Mouse (Mus musculus): ENCODE measurements around the gene Sv2c. TPM values are rescaled to one million over a fixed set of nuclear protein-coding genes. Genes with fewer than 3 reads are reported as not detected.

The Sv2c gene
- polyA plus RNA-seq, 1 experiment from 2014 or later: 0.95 TPM

- H3K9ac ChIP-seq (ENCODE audit: low read length): peak overlapping the region; percentile 45; the same call in 1 of the 2 replicates
- peak; percentile 5; the same call in 1 of the 2 replicates for ATAC-seq (ENCODE audit: insufficient number of reproducible peaks, low FRiP score, low TSS enrichment, low read depth)
- peak; percentile 50 for DNase-seq (ENCODE audit: low spot score)
- 2% methylated on average over 15 of the region's 15 CpGs for WGBS
- H3K27ac ChIP-seq (replicated peaks; ENCODE audit: low read depth, low read length): no peak overlapping the region
- H3K4me2 ChIP-seq (ENCODE audit: low read depth, severe bottlenecking): peak overlapping the region; percentile 94
- no peaks in the 10 kb centered on the region for H3K36me3 ChIP-seq (ENCODE audit: control insufficient read depth, insufficient read depth, low read length)
- peaks cover 55% of the 10 kb centered on the region for H3K27me3 ChIP-seq (ENCODE audit: control insufficient read depth, insufficient read depth, low read length)
- peaks cover 6% of the 10 kb centered on the region; the same call in 1 of the 2 replicates for H3K4me1 ChIP-seq (ENCODE audit: control insufficient read depth, insufficient read depth, low read length)
- H3K4me3 ChIP-seq (ENCODE audit: low read depth, low read length): peak overlapping the region; percentile 45
- H3K9me3 ChIP-seq (ENCODE audit: control insufficient read depth, low read length): no peaks in the 10 kb centered on the region
Measured at GRCm38 (mm10) chr13:96132833-96133232, 456 bp upstream of the Sv2c start.

DNA sequence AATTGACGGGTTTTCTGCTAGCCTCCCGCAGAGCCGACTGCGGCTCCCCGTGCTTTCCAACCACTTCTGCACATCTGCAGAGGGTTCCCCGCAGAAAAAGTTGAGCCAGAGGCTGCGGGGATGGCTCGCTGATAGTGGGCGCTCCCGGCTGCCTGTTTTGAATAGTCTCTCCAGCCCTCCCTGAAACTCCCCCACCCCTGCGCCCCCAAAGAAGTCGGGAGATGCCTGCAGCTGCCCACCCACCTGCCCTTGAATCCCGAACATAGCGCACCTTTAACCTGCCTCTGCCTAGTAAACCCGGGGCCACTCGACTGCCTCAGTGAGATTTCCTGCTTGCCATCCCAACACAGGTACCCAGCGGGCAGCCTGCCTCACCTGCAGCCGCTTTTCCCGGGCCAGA is 466 bp downstream of the Sv2c start:
- Histone ChIP-seq H3K27ac (replicated peaks; ENCODE audit: low read depth, low read length) (no peak overlapping the region), H3K36me3 (ENCODE audit: control insufficient read depth, insufficient read depth, low read length) (no peaks in the 10 kb centered on the region), H3K9me3 (ENCODE audit: control insufficient read depth, low read length) (no peaks in the 10 kb centered on the region), H3K4me2 (ENCODE audit: low read depth, severe bottlenecking) (peak overlapping the region; percentile 94), H3K9ac (ENCODE audit: low read length) (peak overlapping the region; percentile 45; the same call in 1 of the 2 replicates), H3K4me3 (ENCODE audit: low read depth, low read length) (peak overlapping the region; percentile 45), H3K4me1 (ENCODE audit: control insufficient read depth, insufficient read depth, low read length) (peaks cover 6% of the 10 kb centered on the region; the same call in 1 of the 2 replicates), H3K27me3 (ENCODE audit: control insufficient read depth, insufficient read depth, low read length) (peaks cover 58% of the 10 kb centered on the region)
- DNase-seq (ENCODE audit: low spot score): peak; percentile 28
- ATAC-seq (ENCODE audit: insufficient number of reproducible peaks, low FRiP score, low TSS enrichment, low read depth): no peak
- 0% methylated on average over 19 of the region's 19 CpGs for WGBS

GRCm38 (mm10) chr13:96131050-96131449 is 1.3 kb downstream of the Sv2c start:
- peaks cover 58% of the 10 kb centered on the region for H3K27me3 ChIP-seq (ENCODE audit: control insufficient read depth, insufficient read depth, low read length)
- peaks cover 6% of the 10 kb centered on the region; the same call in 1 of the 2 replicates for H3K4me1 ChIP-seq (ENCODE audit: control insufficient read depth, insufficient read depth, low read length)
- no peaks in the 10 kb centered on the region for H3K9me3 ChIP-seq (ENCODE audit: control insufficient read depth, low read length)
- peak; percentile 56; the same call in 1 of the 2 replicates for ATAC-seq (ENCODE audit: insufficient number of reproducible peaks, low FRiP score, low TSS enrichment, low read depth)
- peak; percentile 76 for DNase-seq (ENCODE audit: low spot score)
- WGBS: 2% methylated on average over 22 of the region's 30 CpGs
- peak overlapping the region; percentile 30; the same call in 1 of the 2 replicates for H3K9ac ChIP-seq (ENCODE audit: low read length)
- no peaks in the 10 kb centered on the region for H3K36me3 ChIP-seq (ENCODE audit: control insufficient read depth, insufficient read depth, low read length)
- peak overlapping the region; percentile 45 for H3K4me3 ChIP-seq (ENCODE audit: low read depth, low read length)
- peak overlapping the region; percentile 94 for H3K4me2 ChIP-seq (ENCODE audit: low read depth, severe bottlenecking)
- H3K27ac ChIP-seq (replicated peaks; ENCODE audit: low read depth, low read length): no peak overlapping the region

GRCm38 (mm10) chr13:96129081-96129480 is 3.3 kb downstream of the Sv2c start:
- DNase-seq (ENCODE audit: low spot score) (peak; percentile 15), ATAC-seq (ENCODE audit: insufficient number of reproducible peaks, low FRiP score, low TSS enrichment, low read depth) (no peak)
- Histone ChIP-seq H3K4me1 (ENCODE audit: control insufficient read depth, insufficient read depth, low read length) (peaks cover 6% of the 10 kb centered on the region; the same call in 1 of the 2 replicates), H3K27me3 (ENCODE audit: control insufficient read depth, insufficient read depth, low read length) (peaks cover 46% of the 10 kb centered on the region), H3K4me2 (ENCODE audit: low read depth, severe bottlenecking) (no peak overlapping the region), H3K27ac (replicated peaks; ENCODE audit: low read depth, low read length) (no peak overlapping the region), H3K9me3 (ENCODE audit: control insufficient read depth, low read length) (no peaks in the 10 kb centered on the region), H3K4me3 (ENCODE audit: low read depth, low read length) (no peak overlapping the region), H3K9ac (ENCODE audit: low read length) (no peak overlapping the region), H3K36me3 (ENCODE audit: control insufficient read depth, insufficient read depth, low read length) (no peaks in the 10 kb centered on the region)
- 89% methylated on average over 3 of the region's 3 CpGs for WGBS

- H3K4me1 ChIP-seq (ENCODE audit: control insufficient read depth, insufficient read depth, low read length): peaks cover under 1% of the 10 kb centered on the region; the same call in 1 of the 2 replicates
- H3K36me3 ChIP-seq (ENCODE audit: control insufficient read depth, insufficient read depth, low read length): no peaks in the 10 kb centered on the region
- H3K27me3 ChIP-seq (ENCODE audit: control insufficient read depth, insufficient read depth, low read length): peaks cover 27% of the 10 kb centered on the region
- WGBS: 85% methylated on average over 6 of the region's 6 CpGs
- no peaks in the 10 kb centered on the region for H3K9me3 ChIP-seq (ENCODE audit: control insufficient read depth, low read length)
- ATAC-seq (ENCODE audit: insufficient number of reproducible peaks, low FRiP score, low TSS enrichment, low read depth) (no peak), DNase-seq (ENCODE audit: low spot score) (no peak)
- H3K27ac ChIP-seq (replicated peaks; ENCODE audit: low read depth, low read length): no peak overlapping the region
- H3K4me3 ChIP-seq (ENCODE audit: low read depth, low read length): no peak overlapping the region
- H3K9ac ChIP-seq (ENCODE audit: low read length): no peak overlapping the region
- no peak overlapping the region for H3K4me2 ChIP-seq (ENCODE audit: low read depth, severe bottlenecking)
Measured at GRCm38 (mm10) chr13:96126669-96127068, 5.7 kb downstream of the Sv2c start.

DNA sequence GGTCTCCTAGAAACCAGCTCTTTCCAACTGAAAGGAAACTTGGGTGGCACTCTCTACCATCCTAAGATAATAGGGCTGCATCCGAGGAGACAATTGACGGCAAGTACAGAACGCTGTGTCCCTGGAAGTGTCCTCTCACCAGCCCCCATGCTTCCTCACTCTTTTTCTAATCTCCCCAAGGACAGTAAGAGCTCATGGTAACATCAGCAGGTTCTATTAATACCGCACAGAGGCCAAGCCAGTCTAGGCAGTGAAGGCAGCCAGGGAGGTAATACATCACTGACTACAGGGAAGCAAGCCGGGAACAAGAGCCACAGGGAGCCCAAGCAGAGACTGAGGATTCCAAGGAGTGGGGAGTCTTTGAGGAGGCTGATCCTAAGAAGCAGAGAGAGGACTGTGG is 7.4 kb downstream of the Sv2c start:
- no peak overlapping the region for H3K27ac ChIP-seq (replicated peaks; ENCODE audit: low read depth, low read length)
- no peaks in the 10 kb centered on the region for H3K9me3 ChIP-seq (ENCODE audit: control insufficient read depth, low read length)
- DNase-seq (ENCODE audit: low spot score) (no peak), ATAC-seq (ENCODE audit: insufficient number of reproducible peaks, low FRiP score, low TSS enrichment, low read depth) (no peak)
- H3K4me1 ChIP-seq (ENCODE audit: control insufficient read depth, insufficient read depth, low read length): no peaks in the 10 kb centered on the region
- H3K4me2 ChIP-seq (ENCODE audit: low read depth, severe bottlenecking): no peak overlapping the region
- H3K36me3 ChIP-seq (ENCODE audit: control insufficient read depth, insufficient read depth, low read length): no peaks in the 10 kb centered on the region
- H3K4me3 ChIP-seq (ENCODE audit: low read depth, low read length): no peak overlapping the region
- no peak overlapping the region for H3K9ac ChIP-seq (ENCODE audit: low read length)
- 74% methylated on average over 5 of the region's 5 CpGs for WGBS
- H3K27me3 ChIP-seq (ENCODE audit: control insufficient read depth, insufficient read depth, low read length): peaks cover 14% of the 10 kb centered on the region

- Histone ChIP-seq H3K9ac (ENCODE audit: low read length) (no peak overlapping the region), H3K4me2 (ENCODE audit: low read depth, severe bottlenecking) (no peak overlapping the region), H3K27me3 (ENCODE audit: control insufficient read depth, insufficient read depth, low read length) (no peaks in the 10 kb centered on the region), H3K9me3 (ENCODE audit: control insufficient read depth, low read length) (no peaks in the 10 kb centered on the region), H3K27ac (replicated peaks; ENCODE audit: low read depth, low read length) (no peak overlapping the region), H3K4me1 (ENCODE audit: control insufficient read depth, insufficient read depth, low read length) (no peaks in the 10 kb centered on the region), H3K4me3 (ENCODE audit: low read depth, low read length) (no peak overlapping the region), H3K36me3 (ENCODE audit: control insufficient read depth, insufficient read depth, low read length) (no peaks in the 10 kb centered on the region)
- DNase-seq (ENCODE audit: low spot score) (no peak), ATAC-seq (ENCODE audit: insufficient number of reproducible peaks, low FRiP score, low TSS enrichment, low read depth) (no peak)
- WGBS: 84% methylated on average over 2 of the region's 2 CpGs
Measured at GRCm38 (mm10) chr13:96112711-96113110, 19.7 kb downstream of the Sv2c start.

- 95% methylated on average over 3 of the region's 3 CpGs for WGBS
- DNase-seq (ENCODE audit: low spot score): no peak
- no peak overlapping the region for H3K27ac ChIP-seq (replicated peaks; ENCODE audit: low read depth, low read length)
- H3K4me1 ChIP-seq (ENCODE audit: control insufficient read depth, insufficient read depth, low read length): no peaks in the 10 kb centered on the region
- no peak overlapping the region for H3K4me3 ChIP-seq (ENCODE audit: low read depth, low read length)
- H3K9ac ChIP-seq (ENCODE audit: low read length): no peak overlapping the region
- no peaks in the 10 kb centered on the region for H3K9me3 ChIP-seq (ENCODE audit: control insufficient read depth, low read length)
- no peak for ATAC-seq (ENCODE audit: insufficient number of reproducible peaks, low FRiP score, low TSS enrichment, low read depth)
- H3K27me3 ChIP-seq (ENCODE audit: control insufficient read depth, insufficient read depth, low read length): no peaks in the 10 kb centered on the region
- H3K36me3 ChIP-seq (ENCODE audit: control insufficient read depth, insufficient read depth, low read length): no peaks in the 10 kb centered on the region
- no peak overlapping the region for H3K4me2 ChIP-seq (ENCODE audit: low read depth, severe bottlenecking)
Measured at GRCm38 (mm10) chr13:96110767-96111166, 21.6 kb downstream of the Sv2c start.

GRCm38 (mm10) chr13:96106367-96106766 is 26.0 kb downstream of the Sv2c start:
- H3K27ac ChIP-seq (replicated peaks; ENCODE audit: low read depth, low read length): no peak overlapping the region
- H3K4me2 ChIP-seq (ENCODE audit: low read depth, severe bottlenecking): no peak overlapping the region
- no peak overlapping the region for H3K9ac ChIP-seq (ENCODE audit: low read length)
- H3K9me3 ChIP-seq (ENCODE audit: control insufficient read depth, low read length): no peaks in the 10 kb centered on the region
- no peak for DNase-seq (ENCODE audit: low spot score)
- H3K4me3 ChIP-seq (ENCODE audit: low read depth, low read length): no peak overlapping the region
- H3K36me3 ChIP-seq (ENCODE audit: control insufficient read depth, insufficient read depth, low read length): no peaks in the 10 kb centered on the region
- H3K4me1 ChIP-seq (ENCODE audit: control insufficient read depth, insufficient read depth, low read length): no peaks in the 10 kb centered on the region
- H3K27me3 ChIP-seq (ENCODE audit: control insufficient read depth, insufficient read depth, low read length): no peaks in the 10 kb centered on the region
- ATAC-seq (ENCODE audit: insufficient number of reproducible peaks, low FRiP score, low TSS enrichment, low read depth): no peak
- WGBS: 74% methylated on average over 4 of the region's 4 CpGs

Measured in limb, embryonic 11.5 days (tissue).